Mouse (Mus musculus) brain, adult 2 months (tissue): ENCODE data around the gene Pdxk.
"Not testable (repeated sequence)": the region's sequence is repeated elsewhere in the genome, so short reads cannot be mapped to it uniquely, and the experiment has no call there.

Source experiments
- DNase-seq: peaks from one replicate; pipeline ENCODE4 v3.0.0; 2011; ENCODE audit warnings: low read depth, low spot score

Gene Pdxk

GRCm38 (mm10) chr10:78420929-78421328, 43.8 kb downstream of the Pdxk start:
- no peak for DNase-seq

GRCm38 (mm10) chr10:78418791-78419190, 46.0 kb downstream of the Pdxk start:
- DNase-seq, result no peak

DNA sequence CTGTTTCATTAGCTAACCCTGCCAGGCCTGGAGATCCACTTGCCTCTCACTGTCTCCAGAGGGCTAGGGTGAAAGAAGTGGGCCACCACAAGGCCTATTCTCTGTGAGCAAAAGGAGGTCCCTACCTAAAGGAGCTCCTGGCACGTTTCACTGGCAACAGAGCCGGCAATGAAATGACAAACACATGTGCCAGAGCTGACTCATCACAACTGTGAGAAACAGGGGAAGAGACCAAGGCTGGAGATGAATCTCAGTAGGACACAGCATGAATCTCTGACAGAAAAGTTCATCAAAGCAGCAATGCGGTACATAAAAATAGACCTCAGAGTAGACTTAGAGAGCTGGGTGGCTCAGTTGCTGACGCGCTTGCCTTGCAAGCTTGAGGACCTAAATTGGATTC, 46.9 kb downstream of the Pdxk start:
- DNase-seq, result peak; percentile 79

DNA sequence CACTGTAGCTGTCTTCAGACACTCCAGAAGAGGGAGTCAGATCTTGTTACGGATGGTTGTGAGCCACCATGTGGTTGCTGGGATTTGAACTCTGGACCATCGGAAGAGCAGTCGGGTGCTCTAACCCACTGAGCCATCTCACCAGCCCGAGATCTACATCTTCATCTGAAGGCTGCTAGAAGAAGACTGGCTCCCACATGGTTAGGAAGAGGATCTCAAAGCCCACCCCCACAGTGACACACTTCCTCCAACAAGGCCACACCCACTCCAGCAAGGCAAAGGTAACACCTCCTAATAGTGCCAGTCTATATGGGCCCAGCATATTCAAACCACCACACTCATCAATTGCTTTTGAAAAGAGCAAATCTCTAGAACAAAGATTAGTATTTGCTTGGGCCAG, 49.8 kb downstream of the Pdxk start:
- not testable (repeated sequence) for DNase-seq

DNA sequence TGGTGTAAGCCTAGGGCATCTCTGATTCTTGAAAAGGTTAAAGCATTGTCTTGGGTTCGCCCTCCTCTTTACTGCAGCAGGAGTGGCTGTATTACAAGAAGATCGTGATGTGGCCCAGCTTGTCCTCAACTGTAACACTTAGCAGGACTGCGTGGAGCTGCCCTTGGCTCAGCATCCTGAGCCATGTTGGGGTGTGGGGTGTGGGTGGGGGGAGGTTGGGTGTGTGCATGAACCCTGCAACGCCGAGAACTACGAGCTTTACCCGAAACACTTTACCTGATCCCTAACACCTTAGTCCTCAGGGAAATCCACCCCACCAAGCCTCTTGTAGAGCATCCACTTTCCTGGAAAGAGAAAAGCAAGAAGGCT, 51.6 kb downstream of the Pdxk start:
- no peak for DNase-seq

- DNase-seq, result peak; percentile 99
Observed at GRCm38 (mm10) chr10:78412319-78413151, 52.2 kb downstream of the Pdxk start, which contains the start of gene Rrp1. TSS of gene Rrp1 (minus strand) at chr10:78413043.

GRCm38 (mm10) chr10:78411851-78412250, 52.9 kb downstream of the Pdxk start:
- no peak for DNase-seq

- DNase-seq, result peak; percentile 58
Observed at GRCm38 (mm10) chr10:78409035-78409788, 55.6 kb downstream of the Pdxk start.

- no peak for DNase-seq
Observed at GRCm38 (mm10) chr10:78407132-78407531, 57.6 kb downstream of the Pdxk start.

DNA sequence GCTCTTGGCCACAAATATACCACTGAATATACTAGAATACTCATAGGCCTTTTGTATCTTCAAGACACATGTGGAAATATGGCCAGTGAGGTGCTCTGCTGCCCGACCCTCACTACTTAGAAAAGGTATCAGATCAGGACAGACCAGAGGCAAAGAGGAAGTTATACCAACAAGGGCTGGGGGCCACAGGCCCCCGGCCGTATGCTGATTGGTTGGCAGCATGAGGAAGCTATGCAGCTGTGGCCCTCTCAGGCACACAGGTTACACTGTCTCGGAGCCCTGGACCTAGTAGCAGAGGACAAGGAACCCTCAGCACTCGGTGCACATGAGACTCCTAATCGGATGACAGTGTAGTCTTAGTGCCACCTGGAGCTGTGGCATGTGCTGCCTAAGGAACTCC, 58.6 kb downstream of the Pdxk start:
- no peak for DNase-seq

- no peak for DNase-seq
Observed at GRCm38 (mm10) chr10:78402301-78402922, 62.4 kb downstream of the Pdxk start.

DNA sequence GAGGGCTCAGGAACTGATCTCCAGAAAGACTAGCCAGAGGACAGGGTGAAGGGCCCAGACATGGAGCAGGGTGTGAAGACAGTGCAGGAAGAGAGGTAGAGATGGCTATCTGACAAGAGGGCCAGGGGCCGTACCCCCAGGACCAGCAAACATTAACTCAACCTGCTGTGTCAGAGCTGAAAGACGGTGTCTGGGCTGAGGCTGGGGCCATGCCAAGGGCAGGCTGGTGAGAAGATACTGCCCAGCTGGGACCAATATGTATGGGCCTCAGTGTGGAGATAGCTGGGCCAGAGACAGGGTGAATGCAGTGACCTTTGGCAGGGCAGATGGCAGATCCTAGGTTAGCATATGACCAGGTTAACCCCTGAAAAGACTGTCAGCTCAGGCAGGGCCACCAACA, 63.6 kb downstream of the Pdxk start:
- no peak for DNase-seq

DNA sequence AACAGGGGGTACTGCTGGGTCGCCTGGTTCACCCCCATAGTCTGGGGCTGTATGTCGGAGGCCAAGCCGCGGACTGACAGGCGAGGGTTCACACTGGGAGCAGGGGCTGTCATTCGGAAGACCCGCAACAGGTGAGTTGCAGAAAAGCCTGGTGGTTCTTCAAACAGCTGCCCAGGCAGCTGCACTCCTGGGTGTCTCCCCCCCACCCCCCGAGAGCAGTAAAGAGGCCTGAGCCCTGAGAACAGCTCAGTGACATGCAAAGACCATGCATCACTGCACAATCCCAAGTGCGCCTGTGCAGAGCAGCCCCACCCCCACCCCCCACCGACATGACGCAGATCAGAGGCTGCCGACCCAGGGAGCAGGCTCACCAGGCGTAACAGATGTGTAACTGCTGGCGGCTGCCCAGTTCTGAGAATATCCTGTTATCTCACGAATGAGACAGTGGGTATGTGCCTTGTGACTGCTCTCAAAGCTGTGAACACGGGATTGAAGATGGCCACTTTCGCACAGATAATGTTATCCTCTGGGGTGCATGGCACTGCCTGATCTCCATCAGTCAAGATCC, 65.6 kb downstream of the Pdxk start:
- peak; percentile 75 for DNase-seq

- DNase-seq, result no peak
Observed at GRCm38 (mm10) chr10:78396625-78396885, 68.2 kb downstream of the Pdxk start.

GRCm38 (mm10) chr10:78395819-78396624, 68.8 kb downstream of the Pdxk start:
- DNase-seq, result peak; percentile 99

GRCm38 (mm10) chr10:78395377-78395776, 69.4 kb downstream of the Pdxk start:
- no peak for DNase-seq

GRCm38 (mm10) chr10:78392072-78392471, 72.7 kb downstream of the Pdxk start:
- peak; percentile 83 for DNase-seq

DNA sequence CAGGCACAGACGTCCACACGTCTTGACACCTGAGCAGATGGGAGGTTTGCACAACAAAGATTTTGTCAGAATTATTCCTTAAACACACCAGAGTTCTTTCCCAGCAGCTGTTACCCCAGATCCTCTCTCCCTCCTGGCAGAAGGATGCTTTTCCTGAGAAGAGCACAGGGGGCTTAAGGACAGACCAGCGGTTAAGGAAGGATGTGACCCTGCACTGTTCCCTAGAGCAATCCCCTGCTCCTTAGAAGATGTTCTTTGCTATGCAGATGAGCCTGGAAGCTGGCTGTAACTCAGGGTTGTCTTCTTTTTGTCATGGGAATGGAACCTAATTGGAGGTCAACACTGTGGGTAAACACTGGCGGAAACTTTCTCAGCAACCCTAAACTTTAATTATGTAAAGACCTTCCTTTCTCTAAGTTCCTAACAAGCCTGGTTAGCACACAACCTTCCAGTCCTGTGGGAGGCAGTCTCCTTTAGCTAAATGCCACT, 73.7 kb downstream of the Pdxk start:
- no peak for DNase-seq

DNA sequence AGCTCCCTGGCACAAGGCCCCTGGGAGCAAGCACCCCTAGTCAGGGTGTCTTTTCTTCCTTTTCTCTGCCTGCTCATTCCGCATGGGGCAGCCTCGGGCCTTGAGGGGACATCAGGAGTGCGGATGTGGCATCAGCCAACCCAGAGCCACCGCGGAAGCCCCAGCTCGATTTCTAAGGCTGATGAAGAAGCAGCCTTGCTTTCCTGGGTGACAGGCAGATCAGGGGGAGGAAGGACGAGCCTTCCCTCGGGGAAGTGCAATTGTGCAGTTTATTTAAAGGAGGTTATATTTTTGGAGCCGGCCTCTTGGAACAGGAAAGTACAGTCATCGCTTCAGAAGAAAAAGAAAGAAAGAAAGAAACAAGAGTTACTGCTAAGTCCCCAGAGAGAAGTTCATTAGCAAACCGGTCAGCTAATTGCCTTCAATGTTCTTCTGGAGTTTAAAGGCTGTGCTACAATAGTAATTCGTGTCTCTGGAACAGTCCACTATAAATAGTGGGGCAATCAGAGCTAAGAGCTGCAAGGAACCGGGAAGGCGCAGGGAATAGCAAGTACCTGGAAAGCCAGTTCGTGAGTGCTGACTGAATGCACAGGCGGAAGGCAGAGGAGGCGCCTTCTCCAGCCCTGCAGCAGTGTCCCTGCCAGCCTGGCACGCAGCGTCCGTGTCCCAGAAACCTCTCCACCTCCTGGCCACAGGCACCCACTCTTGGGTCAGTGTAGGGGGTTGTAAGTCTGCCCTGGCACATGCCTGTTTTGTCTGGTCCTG, 76.4 kb downstream of the Pdxk start:
- peak; percentile 86 for DNase-seq
